Mouse (Mus musculus) embryonic facial prominence, embryonic 12.5 days (tissue): ENCODE results near the gene Garnl3. TPM values are rescaled to one million over a fixed set of nuclear protein-coding genes. Genes with fewer than 3 reads are reported as not detected.

ENCODE experiments used
- ATAC-seq: fragments of 200-750 bp; cut with Nextera tagmentation; 2 replicates; pipeline ENCODE4 v1.8.0; 2017; ENCODE audit not compliant: insufficient number of reproducible peaks, insufficient read depth, low FRiP score, low TSS enrichment
- H3K27ac ChIP-seq: fragments of 300-500 bp; sonication (generic); 2 replicates; pipeline ENCODE4 v1.5.1; 2016; ENCODE audit warnings: mild to moderate bottlenecking
- H3K27me3 ChIP-seq: fragments of 300-500 bp; sonication (generic); 2 replicates; pipeline ENCODE4 v1.6.1; 2016; ENCODE audit warnings: mild to moderate bottlenecking, moderate library complexity
- H3K36me3 ChIP-seq: fragments of 300-500 bp; sonication (generic); 2 replicates; pipeline ENCODE4 v1.6.1; 2016; ENCODE audit warnings: mild to moderate bottlenecking
- H3K4me1 ChIP-seq: fragments of 300-500 bp; sonication (generic); 2 replicates; pipeline ENCODE4 v1.6.1; 2016
- H3K4me2 ChIP-seq: fragments of 300-500 bp; sonication (generic); replicated peaks from 2 replicates; pipeline ENCODE4 v1.6.1; 2016; ENCODE audit warnings: mild to moderate bottlenecking, moderate library complexity
- H3K4me3 ChIP-seq: fragments of 300-500 bp; sonication (generic); 2 replicates; pipeline ENCODE4 v1.5.1; 2016; ENCODE audit warnings: mild to moderate bottlenecking
- H3K9ac ChIP-seq: fragments of 300-500 bp; sonication (generic); 2 replicates; pipeline ENCODE4 v1.6.1; 2016; ENCODE audit warnings: mild to moderate bottlenecking, moderate library complexity
- H3K9me3 ChIP-seq: fragments of 300-500 bp; sonication (generic); 2 replicates; pipeline ENCODE4 v1.6.1; 2016; ENCODE audit warnings: mild to moderate bottlenecking, moderate library complexity
- WGBS: fragments of 180-500 bp; shearing (Covaris S2); methylation state at CpG from one replicate; pipeline ENCODE4 v1.1.7; 2016; 5-methylcytosine and 5-hydroxymethylcytosine counted together
- polyA plus RNA-seq: library from polyadenylated mRNA; unstranded; fragments of >200 nt; fragmentation: Nextera tagmentation; extraction: Ambion mirVana; gene quantifications from 2 replicates; pipeline ENCODE4 v1.2.1, GENCODE M21; 2016

The Garnl3 gene
- polyA plus RNA-seq, 1 experiment from 2014 or later, result 14.3 TPM

- H3K27ac ChIP-seq, result no peak overlapping the region
- H3K4me1 ChIP-seq, result peaks cover 7% of the 10 kb centered on the region; the same call in 1 of the 2 replicates
- H3K4me3 ChIP-seq, result no peak overlapping the region
- no peak for ATAC-seq
- no peaks in the 10 kb centered on the region for H3K27me3 ChIP-seq
- no peak overlapping the region for H3K4me2 ChIP-seq
- H3K9ac ChIP-seq, result no peak overlapping the region
- H3K36me3 ChIP-seq, result no peaks in the 10 kb centered on the region
- H3K9me3 ChIP-seq, result no peaks in the 10 kb centered on the region
- 33% methylated on average over 3 of the region's 3 CpGs for WGBS
Measured at GRCm38 (mm10) chr2:33077252-33077651, 54.2 kb downstream of the Garnl3 start.

- Histone ChIP-seq H3K4me3 (no peak overlapping the region), H3K27me3 (no peaks in the 10 kb centered on the region), H3K4me1 (peaks cover 1% of the 10 kb centered on the region; the same call in 1 of the 2 replicates), H3K9ac (no peak overlapping the region), H3K36me3 (no peaks in the 10 kb centered on the region), H3K9me3 (no peaks in the 10 kb centered on the region), H3K27ac (no peak overlapping the region), H3K4me2 (no peak overlapping the region)
- ATAC-seq, result no peak
- 73% methylated on average over 2 of the region's 2 CpGs for WGBS
Measured at GRCm38 (mm10) chr2:33074931-33075330, 56.5 kb downstream of the Garnl3 start.

- H3K4me1 ChIP-seq, result no peaks in the 10 kb centered on the region
- no peak overlapping the region for H3K9ac ChIP-seq
- 51% methylated on average over 3 of the region's 3 CpGs for WGBS
- no peak overlapping the region for H3K4me2 ChIP-seq
- no peaks in the 10 kb centered on the region for H3K36me3 ChIP-seq
- no peak overlapping the region for H3K27ac ChIP-seq
- no peaks in the 10 kb centered on the region for H3K9me3 ChIP-seq
- no peak for ATAC-seq
- H3K4me3 ChIP-seq, result no peak overlapping the region
- no peaks in the 10 kb centered on the region for H3K27me3 ChIP-seq
Measured at GRCm38 (mm10) chr2:33074188-33074587, 57.3 kb downstream of the Garnl3 start.

GRCm38 (mm10) chr2:33072333-33072732, 59.1 kb downstream of the Garnl3 start:
- Histone ChIP-seq H3K27ac (no peak overlapping the region), H3K9me3 (no peaks in the 10 kb centered on the region), H3K4me1 (no peaks in the 10 kb centered on the region), H3K27me3 (no peaks in the 10 kb centered on the region), H3K4me2 (no peak overlapping the region), H3K36me3 (no peaks in the 10 kb centered on the region), H3K4me3 (no peak overlapping the region), H3K9ac (no peak overlapping the region)
- no peak for ATAC-seq
- WGBS, result 45% methylated on average over 2 of the region's 2 CpGs

GRCm38 (mm10) chr2:33065610-33066009, 65.8 kb downstream of the Garnl3 start:
- H3K27ac ChIP-seq, result no peak overlapping the region
- H3K4me3 ChIP-seq, result no peak overlapping the region
- H3K27me3 ChIP-seq, result no peaks in the 10 kb centered on the region
- H3K9me3 ChIP-seq, result no peaks in the 10 kb centered on the region
- no peaks in the 10 kb centered on the region for H3K4me1 ChIP-seq
- no peak for ATAC-seq
- H3K4me2 ChIP-seq, result no peak overlapping the region
- no peaks in the 10 kb centered on the region for H3K36me3 ChIP-seq
- WGBS, result 73% methylated on average over 1 of the region's 1 CpGs
- H3K9ac ChIP-seq, result no peak overlapping the region

GRCm38 (mm10) chr2:33062744-33063143, 68.7 kb downstream of the Garnl3 start:
- no peak overlapping the region for H3K27ac ChIP-seq
- H3K27me3 ChIP-seq, result no peaks in the 10 kb centered on the region
- H3K4me1 ChIP-seq, result peaks cover 4% of the 10 kb centered on the region; the same call in 1 of the 2 replicates
- H3K36me3 ChIP-seq, result no peaks in the 10 kb centered on the region
- H3K9ac ChIP-seq, result no peak overlapping the region
- H3K4me3 ChIP-seq, result no peak overlapping the region
- no peak overlapping the region for H3K4me2 ChIP-seq
- ATAC-seq, result no peak
- WGBS, result 56% methylated on average over 8 of the region's 8 CpGs
- H3K9me3 ChIP-seq, result no peaks in the 10 kb centered on the region

- no peak for ATAC-seq
- Histone ChIP-seq H3K4me2 (no peak overlapping the region), H3K4me1 (peaks cover 4% of the 10 kb centered on the region; the same call in 1 of the 2 replicates), H3K4me3 (no peak overlapping the region), H3K9me3 (no peaks in the 10 kb centered on the region), H3K9ac (no peak overlapping the region), H3K36me3 (no peaks in the 10 kb centered on the region), H3K27ac (no peak overlapping the region), H3K27me3 (no peaks in the 10 kb centered on the region)
- WGBS, result 81% methylated on average over 5 of the region's 5 CpGs
Measured at GRCm38 (mm10) chr2:33058926-33059325, 72.5 kb downstream of the Garnl3 start.

GRCm38 (mm10) chr2:33057514-33057913, 73.9 kb downstream of the Garnl3 start:
- Histone ChIP-seq H3K36me3 (no peaks in the 10 kb centered on the region), H3K27ac (no peak overlapping the region), H3K9me3 (no peaks in the 10 kb centered on the region), H3K4me3 (no peak overlapping the region), H3K27me3 (no peaks in the 10 kb centered on the region), H3K4me1 (peaks cover 4% of the 10 kb centered on the region; the same call in 1 of the 2 replicates), H3K9ac (no peak overlapping the region), H3K4me2 (no peak overlapping the region)
- ATAC-seq, result no peak
- 87% methylated on average over 7 of the region's 7 CpGs for WGBS

DNA sequence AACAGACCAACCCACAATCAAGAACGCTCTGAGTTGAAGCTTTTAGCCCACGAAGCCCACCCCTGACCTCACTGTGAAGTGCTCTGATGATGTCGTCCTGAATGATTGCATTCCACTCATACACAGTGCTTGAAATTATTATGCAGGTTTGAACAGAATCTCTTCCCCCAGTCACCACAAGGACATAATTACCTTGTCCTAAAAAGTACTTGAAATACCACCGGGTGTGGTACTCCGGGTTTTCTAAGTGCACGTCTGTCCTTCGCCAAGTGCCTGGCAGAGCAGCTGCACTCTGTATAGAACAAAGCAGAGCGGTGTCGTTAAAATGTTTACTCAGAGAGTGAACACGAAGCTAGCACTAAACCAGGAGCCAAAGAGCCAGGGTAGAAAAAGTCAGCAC, 77.5 kb downstream of the Garnl3 start:
- no peak overlapping the region for H3K27ac ChIP-seq
- no peaks in the 10 kb centered on the region for H3K27me3 ChIP-seq
- WGBS, result 58% methylated on average over 10 of the region's 10 CpGs
- no peaks in the 10 kb centered on the region for H3K9me3 ChIP-seq
- H3K9ac ChIP-seq, result no peak overlapping the region
- no peak overlapping the region for H3K4me3 ChIP-seq
- no peaks in the 10 kb centered on the region for H3K4me1 ChIP-seq
- ATAC-seq, result no peak
- H3K4me2 ChIP-seq, result no peak overlapping the region
- no peaks in the 10 kb centered on the region for H3K36me3 ChIP-seq

GRCm38 (mm10) chr2:33047360-33047759, 84.1 kb downstream of the Garnl3 start:
- ATAC-seq, result no peak
- Histone ChIP-seq H3K4me1 (peaks cover 3% of the 10 kb centered on the region; the same call in 1 of the 2 replicates), H3K36me3 (no peaks in the 10 kb centered on the region), H3K27ac (no peak overlapping the region), H3K9me3 (no peaks in the 10 kb centered on the region), H3K27me3 (no peaks in the 10 kb centered on the region), H3K4me3 (no peak overlapping the region), H3K9ac (no peak overlapping the region), H3K4me2 (no peak overlapping the region)
- 51% methylated on average over 3 of the region's 3 CpGs for WGBS

GRCm38 (mm10) chr2:33046919-33047318, 84.5 kb downstream of the Garnl3 start:
- Histone ChIP-seq H3K4me2 (no peak overlapping the region), H3K4me1 (peaks cover 3% of the 10 kb centered on the region; the same call in 1 of the 2 replicates), H3K27me3 (no peaks in the 10 kb centered on the region), H3K9me3 (no peaks in the 10 kb centered on the region), H3K36me3 (no peaks in the 10 kb centered on the region), H3K4me3 (no peak overlapping the region), H3K27ac (no peak overlapping the region), H3K9ac (no peak overlapping the region)
- 62% methylated on average over 5 of the region's 5 CpGs for WGBS
- no peak for ATAC-seq

DNA sequence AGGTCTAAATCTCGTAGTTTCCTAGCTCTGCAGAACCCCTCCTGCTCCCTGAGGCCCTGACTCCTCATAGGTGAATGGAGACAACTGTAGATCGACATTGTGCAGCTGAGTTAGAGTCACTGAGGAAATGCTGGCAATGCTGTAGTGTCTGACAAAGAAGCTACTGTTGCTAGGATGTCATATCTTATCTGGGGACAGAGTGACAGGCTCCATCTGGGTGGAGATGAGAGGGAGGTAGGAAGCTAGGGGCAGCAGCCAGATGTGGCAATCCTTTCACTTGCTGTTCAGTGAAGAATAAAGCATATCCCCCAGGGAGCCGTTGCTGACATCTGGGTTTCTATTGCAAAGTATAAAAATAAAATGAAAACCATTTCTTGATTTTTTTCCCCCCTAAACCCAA, 85.6 kb downstream of the Garnl3 start:
- Histone ChIP-seq H3K4me1 (peaks cover 3% of the 10 kb centered on the region; the same call in 1 of the 2 replicates), H3K4me3 (no peak overlapping the region), H3K4me2 (no peak overlapping the region), H3K36me3 (no peaks in the 10 kb centered on the region), H3K9ac (no peak overlapping the region), H3K27ac (no peak overlapping the region), H3K27me3 (no peaks in the 10 kb centered on the region), H3K9me3 (no peaks in the 10 kb centered on the region)
- whole genome bisulfite sequencing, result 45% methylated on average over 3 of the region's 3 CpGs
- ATAC-seq, result no peak

DNA sequence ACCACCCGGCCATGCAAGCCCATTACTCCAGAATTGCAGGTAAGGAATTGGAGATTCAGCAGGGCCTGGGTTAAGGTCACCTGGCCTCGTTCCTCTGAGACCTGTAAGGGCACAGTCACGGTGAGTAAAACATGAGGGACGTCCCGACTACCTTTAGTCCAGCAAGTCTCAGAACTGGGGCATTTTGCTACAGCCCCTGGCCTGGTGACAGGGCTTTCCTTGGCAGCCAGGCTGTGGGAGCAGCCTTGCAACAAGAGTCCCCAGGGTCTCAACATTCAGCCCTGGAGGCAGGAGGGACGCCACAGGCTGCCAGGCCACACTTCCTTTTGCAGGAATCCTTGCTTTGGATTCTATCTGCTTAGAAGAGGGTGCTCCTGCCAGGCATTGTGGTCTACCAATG, 88.7 kb downstream of the Garnl3 start:
- WGBS, result 61% methylated on average over 6 of the region's 6 CpGs
- no peak for ATAC-seq
- Histone ChIP-seq H3K27me3 (no peaks in the 10 kb centered on the region), H3K9me3 (no peaks in the 10 kb centered on the region), H3K4me2 (no peak overlapping the region), H3K4me3 (no peak overlapping the region), H3K9ac (no peak overlapping the region), H3K36me3 (no peaks in the 10 kb centered on the region), H3K4me1 (peaks cover 3% of the 10 kb centered on the region; the same call in 1 of the 2 replicates), H3K27ac (no peak overlapping the region)
